Mouse (Mus musculus) adrenal gland, adult 18-20 months (tissue): ENCODE data around the gene 7530416G11Rik. TPM values are rescaled to one million over a fixed set of nuclear protein-coding genes. Genes with fewer than 3 reads are reported as not detected.

Experiments used
- DNase-seq, 2 experiments: peaks; one replicate each; pipeline ENCODE4 v3.0.0; 2021 to 2022; ENCODE audit warnings: low spot score in 2 of 2
- total RNA-seq, 2 experiments: library from RNA; stranded (reverse); gene quantifications; 1 replicate in 1 of 2; 2 replicates in 1 of 2; pipeline ENCODE4 v1.2.3; 2021

7530416G11Rik gene
- total RNA-seq, 2 experiments from 2014 or later = not detected

DNA sequence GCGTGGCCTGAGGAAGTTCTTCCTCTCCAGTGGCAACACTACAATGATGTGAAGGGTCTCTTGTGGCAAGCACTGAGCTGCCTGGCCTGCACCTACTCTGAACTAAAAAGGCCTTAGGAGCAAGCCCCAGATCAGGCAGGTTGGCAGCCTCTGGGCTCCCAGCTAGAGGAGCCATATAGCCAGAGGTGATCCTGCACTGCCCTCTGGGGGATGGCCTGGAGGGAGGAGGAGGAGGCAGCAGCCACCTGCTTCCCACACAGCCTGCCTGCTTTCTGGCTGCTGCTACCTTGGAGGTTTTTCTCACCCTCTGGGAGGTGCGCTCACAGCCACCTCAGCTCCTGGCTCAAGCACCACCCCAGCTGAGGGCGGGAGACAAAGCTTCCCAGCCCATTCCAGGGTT, 22.4 kb downstream of the 7530416G11Rik start:
- no peak for DNase-seq

- no peak for DNase-seq
Measured at GRCm38 (mm10) chr15:85479919-85480318, 23.1 kb downstream of the 7530416G11Rik start.

GRCm38 (mm10) chr15:85479365-85479764, 23.7 kb downstream of the 7530416G11Rik start:
- no peak for DNase-seq

DNA sequence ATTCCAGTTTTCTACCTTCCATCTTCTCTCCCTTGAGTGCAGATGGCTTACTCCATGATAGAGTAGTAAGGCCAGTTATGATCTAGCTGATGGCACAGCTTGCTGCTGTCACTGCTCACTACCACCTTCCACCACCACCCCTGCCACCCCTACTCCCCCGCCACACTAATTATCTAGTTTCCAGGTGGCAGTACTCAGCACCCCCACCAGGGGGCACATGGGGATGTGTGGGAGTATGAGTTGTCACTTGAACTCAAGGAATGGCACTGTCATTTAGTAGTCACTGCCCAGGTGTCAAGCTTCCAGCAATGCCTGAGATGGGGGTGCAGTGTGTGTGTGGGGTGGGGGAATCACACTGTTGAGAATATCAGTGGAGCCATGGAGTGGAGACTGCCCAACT, 25.4 kb downstream of the 7530416G11Rik start:
- DNase-seq = peak; percentile 72 to 78

GRCm38 (mm10) chr15:85474697-85475096, 28.3 kb downstream of the 7530416G11Rik start:
- no peak for DNase-seq

GRCm38 (mm10) chr15:85469401-85469800, 33.6 kb downstream of the 7530416G11Rik start:
- DNase-seq = no peak

DNA sequence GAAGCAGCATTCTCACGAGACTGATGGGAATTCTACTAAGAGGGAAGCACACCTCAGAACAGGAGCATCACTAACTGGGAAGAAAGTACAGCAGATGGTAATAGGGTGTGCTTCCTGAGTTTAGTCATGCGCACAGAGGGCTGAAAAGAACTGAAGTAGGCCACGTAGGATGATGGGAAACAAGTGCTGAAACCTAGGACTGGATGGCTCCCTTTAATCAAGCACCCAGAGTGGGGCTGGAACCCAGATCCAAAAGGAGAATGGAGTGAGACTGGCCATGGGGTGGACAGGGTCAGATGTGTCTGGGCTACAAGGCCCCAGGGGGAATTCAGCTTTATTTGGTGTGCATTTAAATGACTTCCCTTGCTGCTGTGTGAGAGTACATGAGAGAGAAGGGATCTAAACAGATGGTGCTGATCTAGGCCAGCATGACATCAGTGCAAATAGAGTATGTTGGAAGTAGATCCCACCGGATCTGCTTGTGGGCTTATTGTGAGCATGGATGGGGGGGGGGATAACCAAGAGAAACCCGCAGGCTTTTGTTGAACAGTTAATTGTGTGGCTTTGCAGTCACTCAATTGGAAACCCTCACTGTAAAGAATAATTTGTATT, 36.5 kb downstream of the 7530416G11Rik start:
- no peak for DNase-seq

DNA sequence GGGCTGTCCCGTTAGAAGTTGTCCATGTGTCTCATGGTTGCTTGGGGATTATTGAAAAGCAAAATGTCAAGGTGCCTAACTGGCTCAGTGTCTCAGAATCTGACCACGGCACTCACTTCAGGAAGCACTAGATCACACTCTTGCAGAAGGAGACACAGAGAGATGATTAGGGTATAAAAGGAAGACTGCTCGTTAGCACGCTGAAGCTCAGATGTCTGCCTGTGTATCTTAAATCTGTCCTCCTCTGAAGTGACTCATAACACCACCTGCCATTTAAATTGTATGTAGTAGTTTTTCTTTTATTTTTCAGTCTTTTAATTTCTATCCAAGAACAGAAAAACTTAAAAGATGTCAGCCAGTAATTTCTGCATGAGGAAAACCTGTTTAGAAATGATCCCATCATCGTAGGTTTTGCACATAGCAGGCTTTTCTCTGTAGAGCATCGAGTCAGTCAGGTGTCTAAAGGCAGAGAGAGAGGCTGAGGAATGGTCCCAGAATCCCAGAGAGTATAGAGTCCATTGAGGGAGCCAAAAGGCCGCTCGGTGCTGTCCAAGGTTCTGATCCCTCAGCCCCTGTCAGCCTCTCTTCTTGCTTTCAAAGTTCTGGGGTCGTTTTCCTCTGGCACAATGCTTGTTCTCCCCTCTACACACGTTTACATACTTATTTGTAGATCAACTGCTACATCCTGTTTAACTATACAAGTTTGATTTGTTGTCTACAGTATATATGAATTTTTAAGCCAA, 38.0 kb downstream of the 7530416G11Rik start:
- DNase-seq = no peak

DNA sequence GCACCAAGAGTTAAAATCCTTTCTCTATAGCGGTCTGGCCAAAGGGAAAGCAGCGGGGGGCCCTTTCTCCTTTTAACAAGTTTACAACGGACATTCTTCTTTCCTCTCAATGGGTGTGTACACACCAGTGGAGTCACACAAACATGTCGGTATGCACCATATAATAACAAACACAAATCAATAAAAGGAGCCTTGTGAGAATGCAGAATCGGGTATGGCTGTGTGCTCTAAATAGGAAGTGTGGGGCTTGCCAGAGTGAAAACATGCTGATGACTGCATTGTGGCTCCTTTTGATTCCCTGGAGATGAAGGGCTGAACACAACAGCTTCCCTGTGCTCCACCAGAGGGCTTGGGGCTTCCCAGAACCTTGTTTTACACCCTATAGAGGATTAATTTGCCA, 38.8 kb downstream of the 7530416G11Rik start:
- DNase-seq = no peak

GRCm38 (mm10) chr15:85463027-85463790, 39.8 kb downstream of the 7530416G11Rik start:
- no peak for DNase-seq

DNA sequence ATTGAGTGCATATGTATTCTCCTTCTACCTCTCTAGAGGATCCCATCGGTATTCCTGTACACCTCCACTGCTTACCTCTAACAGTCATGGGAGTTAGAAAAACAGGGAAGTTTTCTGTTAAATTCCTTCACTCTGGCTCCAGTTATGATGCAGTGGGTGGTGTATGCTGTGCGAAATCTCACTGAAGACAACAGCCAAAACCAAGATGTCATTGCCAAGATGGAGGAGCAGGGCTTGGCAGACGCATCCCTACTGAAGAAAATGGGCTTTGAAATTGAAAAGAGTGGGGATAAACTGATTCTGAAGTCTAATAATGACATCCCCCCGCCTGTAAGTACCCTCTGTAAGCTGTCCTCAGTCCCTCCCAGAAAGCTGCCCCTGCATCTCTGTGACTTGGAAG, 40.9 kb downstream of the 7530416G11Rik start:
- DNase-seq = no peak

GRCm38 (mm10) chr15:85461541-85461940, 41.5 kb downstream of the 7530416G11Rik start:
- DNase-seq = no peak

- no peak for DNase-seq
Measured at GRCm38 (mm10) chr15:85458631-85459082, 44.4 kb downstream of the 7530416G11Rik start.

- no peak for DNase-seq
Measured at GRCm38 (mm10) chr15:85457838-85458237, 45.2 kb downstream of the 7530416G11Rik start.

DNA sequence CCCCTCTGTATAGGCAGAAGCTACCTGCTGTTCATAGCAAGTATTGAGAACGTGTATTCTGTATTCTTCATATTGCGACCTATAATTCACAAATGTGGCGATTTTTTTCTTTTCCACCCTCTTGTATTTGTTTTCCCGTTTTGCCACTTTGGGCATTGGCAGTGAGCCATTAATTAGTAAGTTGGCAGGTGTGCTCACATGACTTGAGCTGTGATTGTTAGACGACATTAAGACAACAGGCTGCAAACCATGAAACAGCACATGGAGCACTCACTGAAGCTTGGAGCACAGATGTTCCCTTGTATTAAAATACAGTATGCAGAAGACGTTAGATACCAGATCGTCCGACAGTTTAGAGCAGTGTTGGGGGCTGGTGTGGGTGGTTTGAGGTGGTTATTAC, 46.1 kb downstream of the 7530416G11Rik start:
- DNase-seq = no peak

GRCm38 (mm10) chr15:85446652-85447051, 56.4 kb downstream of the 7530416G11Rik start:
- DNase-seq = no peak

Other genes starting within 250 kb of the 7530416G11Rik start
- 100 to 1,000 TPM; 108 to 119 TPM for gene Atxn10, start 167.0 kb downstream of the 7530416G11Rik start, total RNA-seq
- gene Wnt7b, start 79.2 kb upstream of the 7530416G11Rik start, total RNA-seq = under 1 TPM; 0.48 to 0.50 TPM
- gene Ppara, start 231.8 kb upstream of the 7530416G11Rik start, total RNA-seq = 100 to 1,000 TPM in 1 of 2 experiments, 10 to 100 TPM in 1; 30.9 to 107 TPM